ENCODE assay signal across 9 mouse cellular contexts in the genomic region with DNA sequence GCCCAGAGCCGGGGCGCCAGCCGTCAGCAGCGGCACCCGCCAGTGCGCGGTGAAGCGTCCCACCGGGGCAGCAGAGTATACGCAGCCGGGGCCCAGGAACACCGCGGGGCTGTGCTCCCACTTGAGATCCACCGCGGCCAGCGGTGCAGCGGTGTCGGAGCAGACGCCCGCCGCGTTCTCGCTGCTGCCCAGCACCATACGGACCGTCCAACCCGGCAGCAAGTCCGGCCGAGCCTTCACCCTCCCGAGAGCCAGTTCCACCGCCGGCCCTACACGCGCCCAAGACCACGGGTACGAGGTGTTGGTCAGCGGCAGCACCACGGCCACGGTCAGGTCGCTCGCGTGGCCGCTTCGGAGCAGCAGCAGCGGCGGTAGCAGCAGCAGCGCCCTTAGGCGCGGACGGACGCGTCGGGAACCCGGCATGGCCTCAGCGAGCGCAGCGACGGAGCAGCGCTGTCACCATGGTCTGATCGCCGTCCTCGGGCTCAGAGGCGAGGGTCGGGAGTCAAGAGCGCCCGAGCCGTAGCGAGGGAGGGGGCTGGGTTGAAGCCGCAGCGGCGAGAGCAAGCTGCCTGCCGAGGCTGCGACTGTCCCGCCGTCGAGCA. TPM values are rescaled to one million over a fixed set of nuclear protein-coding genes. Genes with fewer than 3 reads are reported as not detected.
DNase-seq lines count a peak whose midpoint lies in the region; ATAC-seq lines count a peak whose summit lies in the region.
"Had no signal": no experiment of that assay in that cellular context is flagged by ENCODE, and none has a peak within 500 bp of the region (broad histone marks: within the 10 kb centered on the region; RNA-seq: fewer than 3 reads in every experiment).

No protein-coding gene starts in this region.

- peak; percentile 36; the same call in 1 of the 2 replicates for ATAC-seq in heart, embryonic 11.5 days (replicated peaks; ENCODE audit: insufficient number of reproducible peaks, low FRiP score, low TSS enrichment)
- peak; percentile 22 for ATAC-seq in kidney, embryonic 15.5 days (replicated peaks; ENCODE audit: low FRiP score)
- peak; percentile 20; the same call in 1 of the 2 replicates for ATAC-seq in megakaryocyte, adult 5-6 weeks (ENCODE audit: poor library complexity, severe bottlenecking)
- 0 out of 2 replicates have a peak, but pooled peaks have one; percentile 8 for ATAC-seq in stomach, embryonic 14.5 days (ENCODE audit: insufficient number of reproducible peaks, insufficient read depth, low FRiP score, low read depth)

- under 1% methylated on average over 75 of the region's 75 CpGs for WGBS in heart, embryonic 11.5 days (ENCODE audit: insufficient replicate concordance)
- WGBS in kidney, embryonic 15.5 days: under 1% methylated on average over 75 of the region's 75 CpGs
- WGBS in stomach, embryonic 14.5 days: under 1% methylated on average over 74 of the region's 75 CpGs

- no peaks in the 10 kb centered on the region for H3K36me3 ChIP-seq in heart, embryonic 11.5 days (ENCODE audit: control insufficient read depth, insufficient read depth, low read length)
- no peaks in the 10 kb centered on the region for H3K36me3 ChIP-seq in kidney, embryonic 15.5 days
- no peaks in the 10 kb centered on the region for H3K36me3 ChIP-seq in stomach, embryonic 14.5 days (ENCODE audit: control insufficient read depth, insufficient read depth, low read length)

- H3K9ac ChIP-seq in heart, embryonic 11.5 days (ENCODE audit: low read depth, low read length): peak overlapping the region; percentile 67
- H3K9ac ChIP-seq in kidney, embryonic 15.5 days: peak overlapping the region; percentile 47
- peak overlapping the region; percentile 33; the same call in 1 of the 2 replicates for H3K9ac ChIP-seq in stomach, embryonic 14.5 days (replicated peaks; ENCODE audit: low read depth, low read length)

- no peaks in the 10 kb centered on the region for H3K9me3 ChIP-seq in heart, embryonic 11.5 days (replicated peaks; ENCODE audit: control insufficient read depth, low read length)
- no peaks in the 10 kb centered on the region for H3K9me3 ChIP-seq in kidney, embryonic 15.5 days (replicated peaks)
- H3K9me3 ChIP-seq in stomach, embryonic 14.5 days (ENCODE audit: control insufficient read depth, low read depth, low read length): no peaks in the 10 kb centered on the region

- peak overlapping the region; percentile 75 for H3K4me2 ChIP-seq in heart, embryonic 11.5 days
- H3K4me2 ChIP-seq in kidney, embryonic 15.5 days: peak overlapping the region; percentile 96
- H3K4me2 ChIP-seq in stomach, embryonic 14.5 days (replicated peaks; ENCODE audit: low read depth, low read length): peak overlapping the region; percentile 95

- peaks cover 15% of the 10 kb centered on the region for H3K4me1 ChIP-seq in heart, embryonic 11.5 days (ENCODE audit: control insufficient read depth, insufficient read depth, low read length)
- peaks cover 21% of the 10 kb centered on the region for H3K4me1 ChIP-seq in kidney, embryonic 15.5 days
- H3K4me1 ChIP-seq in stomach, embryonic 14.5 days (ENCODE audit: control insufficient read depth, insufficient read depth, low read length): peaks cover 4% of the 10 kb centered on the region; the same call in 1 of the 2 replicates

- H3K27me3 ChIP-seq in heart, embryonic 11.5 days (ENCODE audit: control insufficient read depth, insufficient read depth, low read length): peaks cover 28% of the 10 kb centered on the region
- peaks cover 38% of the 10 kb centered on the region for H3K27me3 ChIP-seq in kidney, embryonic 15.5 days
- peaks cover 11% of the 10 kb centered on the region for H3K27me3 ChIP-seq in stomach, embryonic 14.5 days (ENCODE audit: control insufficient read depth, insufficient read depth, low read length)

- no peak for DNase-seq in heart, postnatal 25 days (ENCODE audit: low spot score)
- DNase-seq in adrenal gland, postnatal 25 days: peak; percentile 47
- DNase-seq in gastrocnemius, postnatal 14 days: peak; percentile 36
- DNase-seq in frontal cortex, adult 2 months (ENCODE audit: extremely low spot score in 1 of 2, low spot score in 1 of 2): no peak

- peak overlapping the region; percentile 60 for H3K4me3 ChIP-seq in heart, embryonic 11.5 days (ENCODE audit: low read depth, low read length)
- H3K4me3 ChIP-seq in kidney, embryonic 15.5 days (replicated peaks): peak overlapping the region; percentile 55
- H3K4me3 ChIP-seq in stomach, embryonic 14.5 days (ENCODE audit: low read depth, low read length): peak overlapping the region; percentile 52

- no peak overlapping the region for H3K27ac ChIP-seq in heart, embryonic 11.5 days (ENCODE audit: low read depth, low read length)
- peak overlapping the region; percentile 49 for H3K27ac ChIP-seq in kidney, embryonic 15.5 days
- H3K27ac ChIP-seq in stomach, embryonic 14.5 days (ENCODE audit: low read length): no peak overlapping the region

- intact Hi-C loops in heart, postnatal 25 days (cut with DNase I): loop anchor here (5.0 kb wide), 1 partner anchor 33 kb away; the partner anchor contains the start of gene Ints3
- intact Hi-C loops in gastrocnemius, postnatal 14 days (cut with DNase I; ENCODE audit: low total_unique reads): loop anchor here (2.0 to 10.0 kb wide), 2 partner anchors 52 to 190 kb away; no protein-coding TSS in a partner anchor

RNA-seq across cellular contexts. Expression of gene Npr1, which starts 0.5 kb away (rescaled TPM):
- polyA plus RNA-seq in heart, embryonic 11.5 days (2014; fragmentation: Nextera tagmentation; extraction: Ambion mirVana): 5.3 and 8.1 TPM in 2 replicates
- 10 to 100 TPM; 17.2 to 18.8 TPM for total RNA-seq in heart, postnatal 25 days (2021)
- total RNA-seq in adrenal gland, postnatal 25 days (2021): 224 and 269 TPM in 2 replicates
- total RNA-seq in gastrocnemius, postnatal 14 days (2021): 10 to 100 TPM; 14.9 to 15.6 TPM
- polyA plus RNA-seq in kidney, embryonic 15.5 days (2015; fragmentation: Nextera tagmentation; extraction: Ambion mirVana): 13.6 and 16.2 TPM in 2 replicates
- not detected in 2 replicates for total RNA-seq in megakaryocyte, adult 5-6 weeks (2015)
- total RNA-seq in megakaryocyte, adult 5-6 weeks (2017): 0.08 TPM in 1 of 2 replicates, not detected in the other
- polyA plus RNA-seq in stomach, embryonic 14.5 days (2014; fragmentation: Nextera tagmentation; extraction: Ambion mirVana): 4.6 and 4.8 TPM in 2 replicates
- 24.0 and 27.2 TPM in 2 replicates for polyA plus RNA-seq in frontal cortex, adult 2 months (2012; rRNA removed)
- total RNA-seq: hematopoietic stem cell, adult 5-6 weeks had no signal

RNA-seq across cellular contexts. Expression of gene Ilf2, which starts 10.7 kb away (rescaled TPM):
- polyA plus RNA-seq in heart, embryonic 11.5 days (2014; fragmentation: Nextera tagmentation; extraction: Ambion mirVana): 148 and 151 TPM in 2 replicates
- 10 to 100 TPM; 31.5 to 33.4 TPM for total RNA-seq in heart, postnatal 25 days (2021)
- 65.6 and 65.7 TPM in 2 replicates for total RNA-seq in adrenal gland, postnatal 25 days (2021)
- total RNA-seq in gastrocnemius, postnatal 14 days (2021): 10 to 100 TPM; 32.6 to 35.9 TPM
- 236 and 238 TPM in 2 replicates for polyA plus RNA-seq in kidney, embryonic 15.5 days (2015; fragmentation: Nextera tagmentation; extraction: Ambion mirVana)
- total RNA-seq in megakaryocyte, adult 5-6 weeks (2015): 51.8 and 57.3 TPM in 2 replicates
- total RNA-seq in megakaryocyte, adult 5-6 weeks (2017): 103 and 111 TPM in 2 replicates
- polyA plus RNA-seq in stomach, embryonic 14.5 days (2014; fragmentation: Nextera tagmentation; extraction: Ambion mirVana): 208 and 217 TPM in 2 replicates
- 84.3 and 89.2 TPM in 2 replicates for polyA plus RNA-seq in frontal cortex, adult 2 months (2012; rRNA removed)

RNA-seq across cellular contexts. Expression of gene Snapin, which starts 25.6 kb away (rescaled TPM):
- polyA plus RNA-seq in heart, embryonic 11.5 days (2014; fragmentation: Nextera tagmentation; extraction: Ambion mirVana): 76.0 TPM in 2 replicates
- total RNA-seq in heart, postnatal 25 days (2021): 10 to 100 TPM; 59.5 to 62.6 TPM
- total RNA-seq in adrenal gland, postnatal 25 days (2021): 67.2 and 74.0 TPM in 2 replicates
- 10 to 100 TPM; 57.3 to 59.6 TPM for total RNA-seq in gastrocnemius, postnatal 14 days (2021)
- polyA plus RNA-seq in kidney, embryonic 15.5 days (2015; fragmentation: Nextera tagmentation; extraction: Ambion mirVana): 69.9 and 70.6 TPM in 2 replicates
- total RNA-seq in megakaryocyte, adult 5-6 weeks (2015): 41.6 and 47.3 TPM in 2 replicates
- 40.9 and 49.5 TPM in 2 replicates for total RNA-seq in megakaryocyte, adult 5-6 weeks (2017)
- polyA plus RNA-seq in stomach, embryonic 14.5 days (2014; fragmentation: Nextera tagmentation; extraction: Ambion mirVana): 81.2 and 88.0 TPM in 2 replicates
- polyA plus RNA-seq in frontal cortex, adult 2 months (2012; rRNA removed): 76.1 and 78.7 TPM in 2 replicates

RNA-seq across cellular contexts. Expression of gene Ints3, which starts 31.8 kb away (rescaled TPM):
- polyA plus RNA-seq in heart, embryonic 11.5 days (2014; fragmentation: Nextera tagmentation; extraction: Ambion mirVana): 25.3 and 26.9 TPM in 2 replicates
- 10 to 100 TPM; 25.2 to 26.9 TPM for total RNA-seq in heart, postnatal 25 days (2021)
- total RNA-seq in adrenal gland, postnatal 25 days (2021): 91.2 and 92.3 TPM in 2 replicates
- total RNA-seq in gastrocnemius, postnatal 14 days (2021): 10 to 100 TPM; 15.7 to 17.7 TPM
- polyA plus RNA-seq in kidney, embryonic 15.5 days (2015; fragmentation: Nextera tagmentation; extraction: Ambion mirVana): 32.9 and 38.1 TPM in 2 replicates
- total RNA-seq in megakaryocyte, adult 5-6 weeks (2015): 13.7 and 14.7 TPM in 2 replicates
- total RNA-seq in megakaryocyte, adult 5-6 weeks (2017): 14.9 and 20.5 TPM in 2 replicates
- polyA plus RNA-seq in stomach, embryonic 14.5 days (2014; fragmentation: Nextera tagmentation; extraction: Ambion mirVana): 28.7 and 29.6 TPM in 2 replicates
- polyA plus RNA-seq in frontal cortex, adult 2 months (2012; rRNA removed): 44.3 and 49.0 TPM in 2 replicates

RNA-seq across cellular contexts. Expression of gene Chtop, which starts 44.1 kb away (rescaled TPM):
- polyA plus RNA-seq in heart, embryonic 11.5 days (2014; fragmentation: Nextera tagmentation; extraction: Ambion mirVana): 70.3 and 73.9 TPM in 2 replicates
- total RNA-seq in heart, postnatal 25 days (2021): 100 to 1,000 TPM; 100 to 113 TPM
- 115 and 124 TPM in 2 replicates for total RNA-seq in adrenal gland, postnatal 25 days (2021)
- total RNA-seq in gastrocnemius, postnatal 14 days (2021): 100 to 1,000 TPM in 1 of 2 experiments, 10 to 100 TPM in 1; 83.3 to 100 TPM
- 149 and 152 TPM in 2 replicates for polyA plus RNA-seq in kidney, embryonic 15.5 days (2015; fragmentation: Nextera tagmentation; extraction: Ambion mirVana)
- total RNA-seq in megakaryocyte, adult 5-6 weeks (2015): 97.7 and 99.3 TPM in 2 replicates
- 85.7 and 88.3 TPM in 2 replicates for total RNA-seq in megakaryocyte, adult 5-6 weeks (2017)
- polyA plus RNA-seq in stomach, embryonic 14.5 days (2014; fragmentation: Nextera tagmentation; extraction: Ambion mirVana): 97.4 and 98.2 TPM in 2 replicates
- polyA plus RNA-seq in frontal cortex, adult 2 months (2012; rRNA removed): 136 and 140 TPM in 2 replicates

Comparison
In these comparisons a context has a peak if more than half of its experiments do, and no peak if none do; other contexts are left out.
1. DNase-seq: peak in adrenal gland, postnatal 25 days (single experiment) and gastrocnemius, postnatal 14 days (single experiment); none in heart, postnatal 25 days (single experiment) and frontal cortex, adult 2 months (0 of 2).
2. RNA of gene Npr1, which starts 0.5 kb away (total RNA-seq): 224 to 269 TPM in adrenal gland, postnatal 25 days, 17.2 to 18.8 TPM in heart, postnatal 25 days and 14.9 to 15.6 TPM in gastrocnemius, postnatal 14 days; 0.08 TPM in megakaryocyte, adult 5-6 weeks; every median in the first group is over 10 times any median in the second.
3. Peak in every context shown above with its lines, with median percentiles within 50 percentile points of each other: ATAC-seq, H3K4me2 ChIP-seq, H3K4me3 ChIP-seq and H3K9ac ChIP-seq.